ENCODE assay signal across 17 mouse cellular contexts in genomic region chr8:88949975-88950374, GRCm38 (mm10).
"Had no signal": no experiment of that assay in that cellular context is flagged by ENCODE, and none has a peak within 500 bp of the region (broad histone marks: within the 10 kb centered on the region; RNA-seq: fewer than 3 reads in every experiment).

No protein-coding gene starts in this region.

- H3K27me3 ChIP-seq: lung, embryonic 15.5 days; megakaryocyte, embryonic 14.5 days; midbrain, embryonic 13.5 days; midbrain, embryonic 15.5 days; neural tube, embryonic 12.5 days; stomach, embryonic 15.5 days had no signal

- H3K36me3 ChIP-seq: lung, embryonic 15.5 days; midbrain, embryonic 13.5 days; midbrain, embryonic 15.5 days; neural tube, embryonic 12.5 days; stomach, embryonic 15.5 days had no signal

- H3K4me2 ChIP-seq: lung, embryonic 15.5 days; midbrain, embryonic 11.5 days; midbrain, embryonic 13.5 days; midbrain, embryonic 15.5 days; neural tube, embryonic 12.5 days; stomach, embryonic 15.5 days had no signal

- H3K9me3 ChIP-seq: lung, embryonic 15.5 days; midbrain, embryonic 13.5 days; midbrain, embryonic 15.5 days; stomach, embryonic 15.5 days had no signal

- H3K9ac ChIP-seq: lung, embryonic 15.5 days; midbrain, embryonic 13.5 days; midbrain, embryonic 15.5 days; neural tube, embryonic 12.5 days; stomach, embryonic 15.5 days had no signal

- ATAC-seq: lung, postnatal 0 days; midbrain, embryonic 13.5 days; midbrain, embryonic 15.5 days had no signal

- DNase-seq: lung, adult 2 months; lung, postnatal 14 days; lung, postnatal 36 days; right cerebral cortex, postnatal 14 days; thymus, adult 2 months; thymus, postnatal 25 days; thymus, postnatal 4 days had no signal

- H3K27ac ChIP-seq: lung, embryonic 15.5 days; macrophage; midbrain, embryonic 13.5 days; midbrain, embryonic 15.5 days; neural tube, embryonic 12.5 days; stomach, embryonic 15.5 days; stomach, postnatal 0 days had no signal

- H3K4me1 ChIP-seq: lung, embryonic 15.5 days; megakaryocyte, embryonic 14.5 days; midbrain, embryonic 13.5 days; midbrain, embryonic 15.5 days; neural tube, embryonic 12.5 days; stomach, embryonic 15.5 days had no signal

- H3K4me3 ChIP-seq: lung, embryonic 15.5 days; megakaryocyte, embryonic 14.5 days; midbrain, embryonic 13.5 days; midbrain, embryonic 15.5 days; neural tube, embryonic 12.5 days; stomach, embryonic 15.5 days had no signal
